Mouse (Mus musculus) retina, postnatal 7 days (tissue): ENCODE results near the gene Ercc2.

Experiments
- DNase-seq: peaks from one replicate; pipeline ENCODE4 v3.0.0-alpha.2; 2012; ENCODE audit warnings: low read depth, low spot score

Ercc2 gene

GRCm38 (mm10) chr7:19359892-19360641 is 21.7 kb upstream of the Ercc2 start:
- no peak for DNase-seq

- peak; percentile 65 for DNase-seq
Observed at GRCm38 (mm10) chr7:19360944-19361343, 20.9 kb upstream of the Ercc2 start.

- DNase-seq: no peak
Observed at GRCm38 (mm10) chr7:19361720-19362119, 20.1 kb upstream of the Ercc2 start.

GRCm38 (mm10) chr7:19362276-19362675 is 19.5 kb upstream of the Ercc2 start:
- DNase-seq: no peak

GRCm38 (mm10) chr7:19363881-19364280 is 17.9 kb upstream of the Ercc2 start:
- DNase-seq: no peak

- no peak for DNase-seq
Observed at GRCm38 (mm10) chr7:19365376-19365775, 16.4 kb upstream of the Ercc2 start.

- no peak for DNase-seq
Observed at GRCm38 (mm10) chr7:19368380-19368779, 13.4 kb upstream of the Ercc2 start.

GRCm38 (mm10) chr7:19369823-19370425 is 11.9 kb upstream of the Ercc2 start:
- DNase-seq: no peak

GRCm38 (mm10) chr7:19373367-19373766 is 8.4 kb upstream of the Ercc2 start:
- DNase-seq: no peak

- no peak for DNase-seq
Observed at GRCm38 (mm10) chr7:19375368-19375767, 6.4 kb upstream of the Ercc2 start.

- no peak for DNase-seq
Observed at GRCm38 (mm10) chr7:19376019-19376418, 5.8 kb upstream of the Ercc2 start.

- peak; percentile 73 for DNase-seq
Observed at GRCm38 (mm10) chr7:19378049-19378448, 3.8 kb upstream of the Ercc2 start.

GRCm38 (mm10) chr7:19382166-19382541 is 344 bp downstream of the Ercc2 start:
- DNase-seq: no peak

- no peak for DNase-seq
Observed at GRCm38 (mm10) chr7:19383708-19384107, 1.9 kb downstream of the Ercc2 start.

- peak; percentile 90 for DNase-seq
Observed at GRCm38 (mm10) chr7:19388699-19389413, 7.0 kb downstream of the Ercc2 start.

GRCm38 (mm10) chr7:19394484-19394883 is 12.7 kb downstream of the Ercc2 start:
- no peak for DNase-seq

GRCm38 (mm10) chr7:19399496-19400280 is 17.9 kb downstream of the Ercc2 start:
- DNase-seq: peak; percentile 73

- DNase-seq: no peak
Observed at GRCm38 (mm10) chr7:19400946-19401345, 19.1 kb downstream of the Ercc2 start.

GRCm38 (mm10) chr7:19402535-19403112 is 20.8 kb downstream of the Ercc2 start:
- no peak for DNase-seq

- DNase-seq: no peak
Observed at GRCm38 (mm10) chr7:19403731-19404296, 22.0 kb downstream of the Ercc2 start, which contains the start of gene Klc3. Gene Klc3, minus strand, starts transcription at chr7:19404104.

- no peak for DNase-seq
Observed at GRCm38 (mm10) chr7:19404476-19404875, 22.7 kb downstream of the Ercc2 start, which contains the start of gene Ckm. Gene Ckm, plus strand, starts transcription at chr7:19404776.
